Mouse (Mus musculus): ENCODE data around the gene Dact3. TPM values are rescaled to one million over a fixed set of nuclear protein-coding genes. Genes with fewer than 3 reads are reported as not detected.
A peak's percentile ranks its signal among the peaks of the same experiment; 100 is the strongest.

Dact3 gene
- total RNA-seq, 1 experiment, result 4.5 TPM

GRCm38 (mm10) chr7:16909909-16910308, 34.8 kb downstream of the Dact3 start:
- H3K4me1 ChIP-seq (ENCODE audit: control insufficient read depth in 2 of 2, insufficient read depth in 2 of 2, low read length in 2 of 2, poor library complexity in 1 of 2), result peaks cover 0 to 19% of the 10 kb centered on the region in 2 experiments; a peak in 1 of 4 replicates
- no peak overlapping the region for H3K27ac ChIP-seq (ENCODE audit: insufficient read depth, low read depth, low read length, poor library complexity, severe bottlenecking)
- H3K9me3 ChIP-seq (ENCODE audit: control insufficient read depth, insufficient read depth, low read depth, low read length), result no peaks in the 10 kb centered on the region
- no peak for DNase-seq (ENCODE audit: low read depth, low spot score)
- peaks cover 1% of the 10 kb centered on the region; the same call in 1 of the 2 replicates for H3K36me3 ChIP-seq (ENCODE audit: control insufficient read depth, insufficient read depth, low read length, poor library complexity, severe bottlenecking)
- in situ Hi-C loops (cut with MboI; ENCODE audit: low sequenced_read_pairs in 2 of 2, unreplicated experiment in 2 of 2), result loop anchor here in 1 of 2 experiments (25.0 kb wide), 1 partner anchor 98 kb away; the partner anchor contains the start of genes Fkrp and Strn4
- H3K9ac ChIP-seq (ENCODE audit: insufficient read depth, low read depth, low read length, poor library complexity, severe bottlenecking), result no peak overlapping the region
- TF ChIP-seq HCFC1 (IDR thresholded peaks at IDR 0.05; ENCODE audit: borderline replicate concordance, insufficient read depth, low read length), result no peak
- no peak for TF ChIP-seq ZC3H11A (IDR thresholded peaks at IDR 0.05; ENCODE audit: borderline replicate concordance, low read depth, low read length)
- no peak for TF ChIP-seq ZNF384 (IDR thresholded peaks at IDR 0.05; ENCODE audit: low read depth, low read length)
- no peak for TF ChIP-seq MAFK (IDR thresholded peaks at IDR 0.05; ENCODE audit: insufficient read depth, low read depth, low read length)
- TF ChIP-seq CHD2 (IDR thresholded peaks at IDR 0.05; ENCODE audit: low read depth, low read length), result no peak
- H3K4me3 ChIP-seq (ENCODE audit: insufficient read depth in 1 of 2, low read depth in 1 of 2, low read length in 2 of 2, poor library complexity in 1 of 2, severe bottlenecking in 1 of 2), result no peak overlapping the region

GRCm38 (mm10) chr7:16911904-16912303, 36.8 kb downstream of the Dact3 start:
- Histone ChIP-seq H3K9me3 (ENCODE audit: control insufficient read depth, insufficient read depth, low read depth, low read length) (no peaks in the 10 kb centered on the region), H3K27ac (ENCODE audit: insufficient read depth, low read depth, low read length, poor library complexity, severe bottlenecking) (no peak overlapping the region), H3K4me3 (ENCODE audit: insufficient read depth in 1 of 2, low read depth in 1 of 2, low read length in 2 of 2, poor library complexity in 1 of 2, severe bottlenecking in 1 of 2) (no peak overlapping the region), H3K9ac (ENCODE audit: insufficient read depth, low read depth, low read length, poor library complexity, severe bottlenecking) (no peak overlapping the region), H3K4me1 (ENCODE audit: control insufficient read depth in 2 of 2, insufficient read depth in 2 of 2, low read length in 2 of 2, poor library complexity in 1 of 2) (peaks cover 0 to 15% of the 10 kb centered on the region in 2 experiments; a peak in 1 of 4 replicates), H3K36me3 (ENCODE audit: control insufficient read depth, insufficient read depth, low read length, poor library complexity, severe bottlenecking) (peaks cover 18% of the 10 kb centered on the region)
- TF ChIP-seq ZNF384 (IDR thresholded peaks at IDR 0.05; ENCODE audit: low read depth, low read length), result no peak
- TF ChIP-seq HCFC1 (IDR thresholded peaks at IDR 0.05; ENCODE audit: borderline replicate concordance, insufficient read depth, low read length), result no peak
- TF ChIP-seq ZC3H11A (IDR thresholded peaks at IDR 0.05; ENCODE audit: borderline replicate concordance, low read depth, low read length), result no peak
- no peak for TF ChIP-seq CHD2 (IDR thresholded peaks at IDR 0.05; ENCODE audit: low read depth, low read length)
- TF ChIP-seq MAFK (IDR thresholded peaks at IDR 0.05; ENCODE audit: insufficient read depth, low read depth, low read length), result no peak
- DNase-seq (ENCODE audit: low read depth, low spot score), result no peak
- in situ Hi-C loops (cut with MboI; ENCODE audit: low sequenced_read_pairs in 2 of 2, unreplicated experiment in 2 of 2), result loop anchor here in 1 of 2 experiments (25.0 kb wide), 1 partner anchor 100 kb away; the partner anchor contains the start of genes Fkrp and Strn4

- no peaks in the 10 kb centered on the region for H3K9me3 ChIP-seq (ENCODE audit: control insufficient read depth, insufficient read depth, low read depth, low read length)
- no peak overlapping the region for H3K27ac ChIP-seq (ENCODE audit: insufficient read depth, low read depth, low read length, poor library complexity, severe bottlenecking)
- peaks cover 22% of the 10 kb centered on the region for H3K36me3 ChIP-seq (ENCODE audit: control insufficient read depth, insufficient read depth, low read length, poor library complexity, severe bottlenecking)
- H3K9ac ChIP-seq (ENCODE audit: insufficient read depth, low read depth, low read length, poor library complexity, severe bottlenecking), result no peak overlapping the region
- TF ChIP-seq MAFK (IDR thresholded peaks at IDR 0.05; ENCODE audit: insufficient read depth, low read depth, low read length), result no peak
- TF ChIP-seq ZC3H11A (IDR thresholded peaks at IDR 0.05; ENCODE audit: borderline replicate concordance, low read depth, low read length), result no peak
- TF ChIP-seq CHD2 (IDR thresholded peaks at IDR 0.05; ENCODE audit: low read depth, low read length), result no peak
- TF ChIP-seq HCFC1 (IDR thresholded peaks at IDR 0.05; ENCODE audit: borderline replicate concordance, insufficient read depth, low read length), result no peak
- TF ChIP-seq ZNF384 (IDR thresholded peaks at IDR 0.05; ENCODE audit: low read depth, low read length), result no peak
- H3K4me1 ChIP-seq (ENCODE audit: control insufficient read depth in 2 of 2, insufficient read depth in 2 of 2, low read length in 2 of 2, poor library complexity in 1 of 2), result peaks cover 0 to 14% of the 10 kb centered on the region in 2 experiments; a peak in 1 of 4 replicates
- DNase-seq (ENCODE audit: low read depth, low spot score), result no peak
- no peak overlapping the region for H3K4me3 ChIP-seq (ENCODE audit: insufficient read depth in 1 of 2, low read depth in 1 of 2, low read length in 2 of 2, poor library complexity in 1 of 2, severe bottlenecking in 1 of 2)
- in situ Hi-C loops (cut with MboI; ENCODE audit: low sequenced_read_pairs in 2 of 2, unreplicated experiment in 2 of 2), result loop anchor here in 1 of 2 experiments (25.0 kb wide), 1 partner anchor 100 kb away; the partner anchor contains the start of genes Fkrp and Strn4
These were observed 37.2 kb downstream of the Dact3 start for GRCm38 (mm10) chr7:16912360-16912759.

GRCm38 (mm10) chr7:16913806-16914452, 38.8 kb downstream of the Dact3 start:
- in situ Hi-C loops (cut with MboI; ENCODE audit: low sequenced_read_pairs in 2 of 2, unreplicated experiment in 2 of 2), result loop anchor here in 1 of 2 experiments (25.0 kb wide), 1 partner anchor 102 kb away; the partner anchor contains the start of genes Fkrp and Strn4
- H3K9ac ChIP-seq (ENCODE audit: insufficient read depth, low read depth, low read length, poor library complexity, severe bottlenecking), result no peak overlapping the region
- peaks cover 38% of the 10 kb centered on the region for H3K36me3 ChIP-seq (ENCODE audit: control insufficient read depth, insufficient read depth, low read length, poor library complexity, severe bottlenecking)
- peaks cover 0 to 16% of the 10 kb centered on the region in 2 experiments; a peak in 1 of 4 replicates for H3K4me1 ChIP-seq (ENCODE audit: control insufficient read depth in 2 of 2, insufficient read depth in 2 of 2, low read length in 2 of 2, poor library complexity in 1 of 2)
- TF ChIP-seq CHD2 (IDR thresholded peaks at IDR 0.05; ENCODE audit: low read depth, low read length) (no peak), ZC3H11A (IDR thresholded peaks at IDR 0.05; ENCODE audit: borderline replicate concordance, low read depth, low read length) (0 out of 2 replicates have a peak, but pooled peaks have one; percentile 25)
- H3K9me3 ChIP-seq (ENCODE audit: control insufficient read depth, insufficient read depth, low read depth, low read length), result no peaks in the 10 kb centered on the region
- DNase-seq (ENCODE audit: low read depth, low spot score), result no peak
- H3K4me3 ChIP-seq (ENCODE audit: insufficient read depth in 1 of 2, low read depth in 1 of 2, low read length in 2 of 2, poor library complexity in 1 of 2, severe bottlenecking in 1 of 2), result no peak overlapping the region
- no peak overlapping the region for H3K27ac ChIP-seq (ENCODE audit: insufficient read depth, low read depth, low read length, poor library complexity, severe bottlenecking)
